Mouse (Mus musculus) kidney, postnatal 0 days (tissue): ENCODE measurements around the gene Spock2. TPM values are rescaled to one million over a fixed set of nuclear protein-coding genes. Genes with fewer than 3 reads are reported as not detected.

ENCODE experiments used
- ATAC-seq: fragments of 200-750 bp; cut with Nextera tagmentation; replicated peaks from 2 replicates; pipeline ENCODE4 v1.8.0; 2017; ENCODE audit warnings: low read depth, moderate number of reproducible peaks, moderate TSS enrichment, moderate library complexity; ENCODE audit not compliant: low FRiP score
- DNase-seq: peaks from one replicate; pipeline ENCODE4 v3.0.0-alpha.2; 2016; ENCODE audit warnings: low spot score
- H3K27ac ChIP-seq: fragments of 300-500 bp; sonication (generic); 2 replicates; pipeline ENCODE4 v1.5.1; 2014; ENCODE audit warnings: mild to moderate bottlenecking
- H3K27me3 ChIP-seq: fragments of 300-500 bp; sonication (generic); 2 replicates; pipeline ENCODE4 v1.6.1; 2014; ENCODE audit warnings: low read length, mixed read lengths; ENCODE audit not compliant: insufficient read depth
- H3K36me3 ChIP-seq: fragments of 300-500 bp; sonication (generic); 2 replicates; pipeline ENCODE4 v1.6.1; 2014; ENCODE audit warnings: low read length, mixed read lengths; ENCODE audit not compliant: insufficient read depth
- H3K4me1 ChIP-seq: fragments of 300-500 bp; sonication (generic); replicated peaks from 2 replicates; pipeline ENCODE4 v1.6.1; 2014; ENCODE audit warnings: antibody characterized with exemption, low read length, mixed read lengths; ENCODE audit not compliant: insufficient read depth
- H3K4me2 ChIP-seq: fragments of 300-500 bp; sonication (generic); 2 replicates; pipeline ENCODE4 v1.6.1; 2014; ENCODE audit warnings: mild to moderate bottlenecking, low read length, moderate library complexity, mixed read lengths
- H3K4me3 ChIP-seq: fragments of 300-500 bp; sonication (generic); replicated peaks from 2 replicates; pipeline ENCODE4 v1.5.1; 2014; ENCODE audit warnings: low read depth, low read length
- H3K9ac ChIP-seq: fragments of 300-500 bp; sonication (generic); 2 replicates; pipeline ENCODE4 v1.6.1; 2014; ENCODE audit warnings: low read depth, low read length
- H3K9me3 ChIP-seq: fragments of 300-500 bp; sonication (generic); replicated peaks from 2 replicates; pipeline ENCODE4 v1.6.1; 2016; ENCODE audit warnings: low read length, inconsistent platforms, mixed read lengths
- CTCF ChIP-seq: IDR thresholded peaks from 2 replicates; pipeline ENCODE4 v1.5.1; 2016; ENCODE audit warnings: antibody characterized with exemption, low read depth, mild to moderate bottlenecking, moderate library complexity
- WGBS: fragments of 180-500 bp; shearing (Covaris S2); extraction: QIAGEN DNeasy Blood & Tissue Kit; methylation state at CpG from one replicate; pipeline ENCODE4 v1.1.7; 2014; 5-methylcytosine and 5-hydroxymethylcytosine counted together
- polyA plus RNA-seq: library from polyadenylated mRNA; unstranded; fragments of >200 nt; fragmentation: Nextera tagmentation; extraction: Ambion mirVana; gene quantifications from 2 replicates; pipeline ENCODE4 v1.2.1, GENCODE M21; 2015

The Spock2 gene
- polyA plus RNA-seq, 1 experiment from 2014 or later = 22.0 TPM

DNA sequence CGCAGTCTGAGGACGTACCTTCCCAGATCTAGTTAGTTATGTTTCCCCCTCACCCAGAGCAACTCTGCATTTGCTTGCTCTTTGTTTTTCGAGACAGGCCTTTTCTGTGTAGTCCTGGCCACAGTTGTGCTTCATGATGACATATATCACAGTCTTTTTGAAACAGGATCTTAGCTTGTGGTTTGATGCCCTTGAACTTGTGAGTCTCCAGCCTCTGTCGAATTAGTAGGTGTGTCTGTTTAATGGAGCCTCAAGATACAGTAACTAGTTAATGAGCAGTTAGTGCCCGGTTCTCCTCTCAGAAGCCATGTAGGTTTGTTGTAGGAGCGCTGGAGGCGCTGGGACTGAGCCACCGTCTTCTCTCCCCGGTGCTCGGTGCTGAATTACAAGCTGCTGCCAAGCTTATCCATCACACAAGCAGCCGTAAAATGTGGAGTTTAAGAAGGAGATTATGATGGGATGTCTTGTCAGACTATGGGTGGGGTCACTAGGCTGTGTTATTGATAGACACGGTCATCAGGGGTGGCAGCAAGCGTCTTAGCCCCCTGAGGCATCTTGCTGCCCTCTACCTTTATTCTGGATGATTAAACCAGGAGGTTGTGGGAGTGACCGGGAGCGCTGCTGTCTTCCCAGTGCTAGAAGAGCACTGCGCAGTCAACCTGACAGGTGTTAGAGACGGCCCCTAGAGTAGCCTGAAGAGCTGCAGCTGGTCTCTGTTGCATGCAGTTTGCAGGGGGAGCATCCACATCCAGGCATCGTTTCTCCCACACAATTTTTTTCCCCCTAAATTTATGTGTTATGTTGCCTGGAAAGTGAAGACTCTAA lies 28.1 kb upstream of the Spock2 start:
- H3K4me2 ChIP-seq = no peak overlapping the region
- no peak overlapping the region for H3K27ac ChIP-seq
- WGBS = 26% methylated on average over 18 of the region's 18 CpGs
- ATAC-seq (peak; percentile 33; the same call in 1 of the 2 replicates), DNase-seq (peak; percentile 64)
- no peak overlapping the region for H3K9ac ChIP-seq
- no peaks in the 10 kb centered on the region for H3K27me3 ChIP-seq
- TF ChIP-seq CTCF = no peak
- no peak overlapping the region for H3K4me3 ChIP-seq
- no peaks in the 10 kb centered on the region for H3K36me3 ChIP-seq
- H3K4me1 ChIP-seq = peaks cover 19% of the 10 kb centered on the region
- H3K9me3 ChIP-seq = no peaks in the 10 kb centered on the region

DNA sequence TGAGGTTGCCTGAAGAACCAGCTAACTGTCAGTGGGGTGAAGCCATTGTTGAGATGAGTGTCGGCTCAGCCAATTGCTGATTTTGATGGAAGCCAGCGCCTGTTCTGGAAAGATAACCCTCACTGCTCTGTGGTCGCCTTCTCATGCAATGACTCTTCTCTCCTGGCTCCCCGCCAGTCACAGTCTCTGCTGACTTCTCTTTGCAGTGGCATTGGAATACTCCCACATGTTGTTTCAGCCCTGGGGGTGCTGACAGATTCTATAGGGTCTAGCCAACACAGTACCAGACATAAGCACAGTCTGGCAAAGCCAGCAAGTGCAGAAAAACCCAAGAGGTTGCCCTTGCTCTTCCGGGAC lies 27.5 kb upstream of the Spock2 start:
- Histone ChIP-seq H3K27ac (no peak overlapping the region), H3K4me2 (no peak overlapping the region)
- DNase-seq = peak; percentile 47

DNA sequence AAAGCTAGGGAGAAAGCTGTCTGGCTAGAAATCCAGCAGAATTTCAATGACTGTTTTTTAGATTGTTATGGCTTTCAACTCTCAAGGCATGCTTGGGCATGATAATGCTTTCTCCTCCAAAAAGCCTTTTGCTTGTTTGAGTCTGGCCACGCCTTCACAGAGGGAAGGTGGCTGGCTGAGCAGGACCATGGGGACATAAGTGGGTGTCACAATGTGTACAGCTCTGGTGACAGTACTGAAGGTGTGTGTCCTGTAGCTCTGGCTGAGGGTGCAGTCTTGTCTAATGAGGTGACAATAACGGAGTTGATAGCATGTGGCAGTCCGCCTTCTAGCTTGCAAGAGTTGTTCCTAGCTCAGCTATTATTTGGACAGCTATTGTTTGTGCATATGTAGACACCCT lies 25.8 kb upstream of the Spock2 start:
- no peak for DNase-seq
- peaks cover 19% of the 10 kb centered on the region for H3K4me1 ChIP-seq
- H3K9ac ChIP-seq = no peak overlapping the region
- H3K27me3 ChIP-seq = no peaks in the 10 kb centered on the region
- no peak overlapping the region for H3K4me3 ChIP-seq
- H3K36me3 ChIP-seq = no peaks in the 10 kb centered on the region
- no peak overlapping the region for H3K27ac ChIP-seq
- ATAC-seq = no peak; the same call in 1 of the 2 replicates
- H3K4me2 ChIP-seq = no peak overlapping the region
- WGBS = 79% methylated on average over 3 of the region's 3 CpGs
- no peaks in the 10 kb centered on the region for H3K9me3 ChIP-seq
- TF ChIP-seq CTCF = no peak

More for the DNA sequence above, 27.5 kb upstream of the Spock2 start:
- Histone ChIP-seq H3K9ac (no peak overlapping the region), H3K4me1 (peaks cover 19% of the 10 kb centered on the region), H3K4me3 (no peak overlapping the region), H3K27me3 (no peaks in the 10 kb centered on the region), H3K9me3 (no peaks in the 10 kb centered on the region), H3K36me3 (no peaks in the 10 kb centered on the region)
- WGBS = 30% methylated on average over 5 of the region's 5 CpGs
- ATAC-seq = no peak
- TF ChIP-seq CTCF = no peak

DNA sequence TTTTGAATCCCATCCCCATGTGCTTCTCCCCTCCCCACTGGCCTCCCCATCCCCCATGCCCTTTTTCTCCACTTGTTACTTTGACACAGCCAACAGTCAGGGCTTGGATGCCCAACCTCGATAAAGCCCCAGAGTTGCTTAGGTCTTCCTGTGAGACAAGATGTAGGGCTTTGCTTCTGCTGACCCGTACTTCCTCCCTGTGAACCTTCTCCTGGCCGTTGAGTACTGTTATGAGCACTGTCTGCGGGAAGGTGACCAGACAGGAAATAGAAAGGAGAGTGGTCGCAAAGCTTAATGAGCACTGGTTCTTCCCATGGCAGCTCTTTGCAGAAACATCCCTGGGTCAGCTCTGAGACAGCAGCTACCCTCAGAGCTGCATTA lies 25.4 kb upstream of the Spock2 start:
- Histone ChIP-seq H3K4me3 (no peak overlapping the region), H3K9me3 (no peaks in the 10 kb centered on the region), H3K27ac (no peak overlapping the region; the same call in 1 of the 2 replicates), H3K36me3 (no peaks in the 10 kb centered on the region), H3K4me1 (peaks cover 19% of the 10 kb centered on the region), H3K27me3 (no peaks in the 10 kb centered on the region), H3K4me2 (no peak overlapping the region), H3K9ac (0 out of 2 replicates have a peak overlapping the region, but pooled peaks have one; percentile 31)
- TF ChIP-seq CTCF = no peak
- DNase-seq (no peak), ATAC-seq (no peak)
- WGBS = 11% methylated on average over 5 of the region's 5 CpGs

DNA sequence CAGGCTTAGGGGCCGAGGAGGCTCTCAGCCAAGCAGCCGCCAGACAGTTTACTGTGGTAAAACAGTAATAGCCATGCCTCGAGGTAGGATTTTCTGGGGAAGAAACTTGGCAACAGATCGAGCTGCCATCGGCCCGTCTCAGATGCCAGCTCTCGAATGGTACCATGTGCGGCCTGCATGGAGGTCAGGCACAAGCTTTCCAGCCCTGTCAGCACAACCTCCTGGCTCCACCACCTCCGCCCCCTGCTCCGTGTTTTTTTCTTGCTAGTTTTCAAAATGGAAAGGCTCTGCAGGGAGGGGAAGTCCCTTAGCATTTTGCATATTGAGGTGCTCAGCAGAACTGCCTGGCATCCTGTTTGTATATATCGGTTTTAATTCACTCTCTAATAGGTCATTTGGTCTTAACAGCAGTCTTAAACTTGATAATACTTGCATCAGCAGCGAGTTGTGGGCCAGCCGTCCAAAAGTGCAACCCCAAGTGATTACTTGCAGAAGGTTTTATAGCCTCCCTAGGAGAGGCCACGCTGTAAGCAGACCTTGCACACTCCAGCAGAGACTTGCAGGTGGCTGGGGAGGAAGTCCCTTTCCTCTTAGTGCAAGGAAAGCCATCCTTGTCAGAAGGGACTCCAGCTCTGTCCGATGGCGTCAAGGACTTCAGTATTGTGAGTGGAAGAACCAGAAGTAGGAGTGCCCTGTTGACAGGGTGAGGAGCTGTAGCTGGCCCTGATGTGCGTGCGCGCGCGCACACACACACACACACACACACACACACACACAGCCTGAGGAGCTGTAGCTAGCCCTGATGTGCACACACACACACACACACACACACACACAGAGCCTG lies 24.8 kb upstream of the Spock2 start:
- Histone ChIP-seq H3K4me3 (no peak overlapping the region), H3K9me3 (no peaks in the 10 kb centered on the region), H3K4me1 (peaks cover 19% of the 10 kb centered on the region), H3K36me3 (no peaks in the 10 kb centered on the region), H3K27me3 (no peaks in the 10 kb centered on the region), H3K27ac (peak overlapping the region; percentile 3; the same call in 1 of the 2 replicates), H3K9ac (0 out of 2 replicates have a peak overlapping the region, but pooled peaks have one; percentile 31), H3K4me2 (no peak overlapping the region)
- ATAC-seq (peak; percentile 21; the same call in 1 of the 2 replicates), DNase-seq (peak; percentile 33)
- WGBS = 32% methylated on average over 21 of the region's 21 CpGs
- TF ChIP-seq CTCF = no peak

DNA sequence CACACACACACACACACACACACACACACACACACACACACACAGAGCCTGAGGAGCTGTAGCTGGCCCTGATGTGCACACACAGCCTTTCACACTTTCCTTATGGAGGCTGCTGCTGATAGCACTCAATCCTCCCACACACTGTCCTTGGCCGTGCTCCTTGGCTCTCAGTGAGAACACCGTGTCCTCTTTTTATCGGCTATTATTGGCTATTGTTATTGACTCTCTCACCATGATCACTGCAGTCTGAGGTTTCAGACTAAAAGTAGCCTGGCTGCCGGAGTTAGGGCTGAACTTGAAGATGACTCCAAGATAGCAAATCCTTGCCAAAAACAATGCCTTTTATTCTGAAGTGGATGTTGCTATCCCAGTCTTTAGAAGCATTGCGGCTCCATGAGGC lies 24.1 kb upstream of the Spock2 start:
- no peak for TF ChIP-seq CTCF
- Histone ChIP-seq H3K4me2 (no peak overlapping the region), H3K36me3 (no peaks in the 10 kb centered on the region), H3K4me3 (no peak overlapping the region), H3K27me3 (no peaks in the 10 kb centered on the region), H3K9ac (no peak overlapping the region), H3K4me1 (peaks cover 19% of the 10 kb centered on the region), H3K27ac (peak overlapping the region; percentile 40; the same call in 1 of the 2 replicates), H3K9me3 (no peaks in the 10 kb centered on the region)
- DNase-seq (peak; percentile 82), ATAC-seq (0 out of 2 replicates have a peak, but pooled peaks have one; percentile 4)
- WGBS = 30% methylated on average over 5 of the region's 5 CpGs
